Mouse (Mus musculus): ENCODE measurements around the gene Siglecg.

Siglecg gene

DNA sequence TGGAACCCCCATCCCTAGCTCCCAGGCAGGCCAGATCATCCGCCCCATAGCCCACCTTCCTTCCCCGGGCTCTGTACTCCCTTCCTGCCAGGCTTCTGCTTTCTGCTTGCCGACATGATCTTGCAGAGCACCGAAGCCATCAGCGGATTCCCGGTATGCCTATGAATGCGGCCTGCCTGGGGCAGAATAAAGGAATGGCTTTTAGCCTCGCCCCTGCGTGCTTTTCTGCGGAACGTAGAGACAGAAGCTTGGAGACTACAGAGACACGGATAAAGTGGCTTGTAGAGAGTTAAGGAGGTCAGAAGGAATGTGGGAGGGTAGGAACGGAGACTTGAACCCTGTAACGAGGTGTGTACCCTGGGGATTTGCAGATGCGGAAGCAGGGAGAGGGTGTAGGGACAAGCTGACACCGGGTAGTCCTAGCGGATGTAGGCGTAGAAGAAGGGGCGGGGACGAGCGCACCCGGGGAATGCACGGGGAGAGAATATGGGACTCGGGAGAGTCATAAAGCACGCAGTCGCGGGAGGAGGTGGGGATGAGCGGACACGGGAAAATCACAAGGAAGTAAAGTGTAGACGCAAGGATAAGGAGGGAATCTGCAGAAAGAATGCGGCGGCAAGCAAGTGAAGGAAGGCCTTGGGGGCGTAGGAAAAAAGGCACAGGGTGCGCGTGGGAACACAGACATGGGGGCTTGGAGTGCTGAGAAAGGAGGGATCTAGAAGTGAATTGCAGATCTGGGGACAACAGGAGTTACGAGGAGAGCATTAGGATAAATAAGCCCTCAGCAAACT lies 35.3 kb downstream of the Siglecg start:
- DNase-seq, result peak; percentile 80

DNA sequence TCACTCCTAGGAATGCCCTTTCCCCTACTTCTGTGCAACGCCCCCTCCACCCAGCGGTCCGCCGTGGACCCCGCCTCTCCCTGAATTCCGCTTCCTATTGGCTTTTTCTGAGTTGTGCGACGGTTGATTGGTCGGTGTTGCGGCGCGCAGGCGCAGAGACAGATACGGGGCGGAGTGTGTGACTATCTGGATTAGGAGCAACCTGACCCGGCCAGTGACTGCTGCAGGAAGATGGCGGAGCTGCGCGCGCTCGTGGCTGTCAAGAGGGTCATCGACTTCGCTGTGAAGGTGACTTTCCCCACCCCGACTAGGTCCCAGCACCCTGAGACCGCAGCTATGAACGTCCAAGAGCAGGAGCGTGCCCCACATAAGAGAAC lies 35.9 kb downstream of the Siglecg start, which contains the start of the genes Etfb and Gm45233:
Etfb (plus strand) TSS at position 167 of the 377 bp plus-strand sequence.
Gm45233 (plus strand) TSS at position 212 of the 377 bp plus-strand sequence.
- peak; percentile 95 for DNase-seq

DNA sequence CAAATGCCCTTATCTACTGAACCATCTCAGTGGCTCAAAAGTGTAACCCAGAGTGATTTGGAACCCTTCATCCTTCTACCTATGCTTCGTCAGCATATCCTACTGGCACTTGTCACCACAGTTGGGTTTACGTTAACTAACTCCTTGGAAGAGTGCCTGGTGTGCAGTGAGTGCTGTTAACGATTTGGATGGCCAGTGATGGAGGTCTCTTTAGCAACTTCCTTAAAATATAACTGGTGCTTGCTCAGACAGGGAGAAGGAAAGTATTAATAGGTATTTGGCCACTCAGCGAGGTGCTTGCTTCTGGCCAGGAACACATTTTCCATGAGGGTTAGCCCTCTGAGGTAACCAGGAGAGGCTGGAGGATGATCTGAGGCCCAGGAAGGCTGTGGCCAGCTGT lies 39.8 kb downstream of the Siglecg start:
- no peak for DNase-seq

DNA sequence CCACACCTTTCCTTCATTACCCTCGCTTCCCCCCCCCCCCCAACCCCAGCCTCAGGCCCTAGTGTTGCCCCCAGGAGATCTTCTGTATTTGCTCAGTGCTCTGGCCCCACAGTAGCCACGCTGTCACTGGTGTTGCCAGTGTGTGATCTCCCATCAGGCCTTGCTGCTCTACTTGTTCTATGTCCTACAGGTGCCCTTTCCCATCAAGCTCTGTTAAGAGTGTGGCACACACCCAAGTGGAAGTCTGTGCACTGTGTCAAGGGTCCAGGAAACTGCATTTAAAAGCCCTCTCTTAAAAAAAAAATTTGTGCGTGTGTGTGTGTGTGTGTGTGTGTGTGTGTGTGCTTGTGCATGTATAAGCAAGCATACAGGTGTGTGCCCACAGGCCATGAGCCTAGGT lies 40.2 kb downstream of the Siglecg start:
- no peak for DNase-seq

DNA sequence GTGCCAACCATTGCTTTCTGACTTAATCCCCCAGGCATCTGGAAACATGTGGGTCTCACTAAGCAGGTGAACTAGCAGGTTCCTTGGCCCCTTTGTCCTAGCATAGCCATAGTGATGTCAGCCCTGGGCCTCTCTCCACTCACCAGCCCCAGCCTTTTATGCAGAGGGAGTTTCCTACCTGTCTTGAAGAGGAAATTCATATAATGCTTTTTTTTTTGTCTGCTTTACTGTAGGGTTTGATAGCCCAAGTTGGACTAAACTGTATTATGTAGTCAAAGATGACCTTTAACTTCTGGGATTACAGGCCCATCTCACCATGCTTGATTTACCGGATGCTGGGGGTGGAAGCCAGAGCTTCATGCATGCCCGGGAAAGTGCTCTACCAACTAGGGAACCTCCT lies 41.8 kb downstream of the Siglecg start:
- no peak for DNase-seq

DNA sequence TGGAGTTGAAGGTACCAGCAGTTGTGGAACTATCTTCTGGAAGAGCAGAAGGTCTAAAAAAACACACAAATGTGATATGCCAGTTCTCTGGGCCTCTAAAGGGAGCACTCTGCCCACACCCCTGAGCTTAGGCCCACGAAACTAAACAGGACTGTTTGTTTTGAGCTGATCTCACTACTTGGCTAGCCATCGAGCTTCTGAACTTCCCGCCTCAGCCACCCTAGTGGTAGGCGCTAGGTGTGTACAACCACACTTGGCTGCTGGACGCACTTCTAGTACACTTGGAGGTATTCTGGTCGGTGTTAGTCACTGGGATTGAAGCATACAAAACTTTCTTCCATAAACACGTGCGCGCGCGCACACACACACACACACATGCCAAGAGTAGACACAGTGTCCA lies 43.7 kb downstream of the Siglecg start:
- DNase-seq, result no peak

DNA sequence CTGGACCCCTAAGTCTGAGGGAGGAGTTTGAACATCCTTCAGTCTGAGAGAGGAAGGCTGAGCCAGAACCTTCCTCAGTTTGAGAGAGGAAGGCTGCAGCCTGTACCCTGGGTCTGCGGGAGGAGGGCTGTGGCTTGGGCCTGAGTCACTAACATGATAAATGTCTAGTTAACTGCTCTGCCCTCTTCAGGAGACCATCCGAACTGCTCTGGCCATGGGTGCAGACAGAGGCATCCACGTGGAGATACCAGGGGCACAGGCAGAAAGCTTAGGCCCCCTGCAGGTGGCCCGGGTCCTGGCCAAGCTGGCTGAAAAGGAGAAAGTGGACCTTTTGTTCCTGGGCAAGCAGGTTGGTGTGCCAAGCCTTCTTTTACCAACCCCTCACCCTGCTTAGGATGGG lies 44.6 kb downstream of the Siglecg start:
- peak; percentile 35 for DNase-seq

DNA sequence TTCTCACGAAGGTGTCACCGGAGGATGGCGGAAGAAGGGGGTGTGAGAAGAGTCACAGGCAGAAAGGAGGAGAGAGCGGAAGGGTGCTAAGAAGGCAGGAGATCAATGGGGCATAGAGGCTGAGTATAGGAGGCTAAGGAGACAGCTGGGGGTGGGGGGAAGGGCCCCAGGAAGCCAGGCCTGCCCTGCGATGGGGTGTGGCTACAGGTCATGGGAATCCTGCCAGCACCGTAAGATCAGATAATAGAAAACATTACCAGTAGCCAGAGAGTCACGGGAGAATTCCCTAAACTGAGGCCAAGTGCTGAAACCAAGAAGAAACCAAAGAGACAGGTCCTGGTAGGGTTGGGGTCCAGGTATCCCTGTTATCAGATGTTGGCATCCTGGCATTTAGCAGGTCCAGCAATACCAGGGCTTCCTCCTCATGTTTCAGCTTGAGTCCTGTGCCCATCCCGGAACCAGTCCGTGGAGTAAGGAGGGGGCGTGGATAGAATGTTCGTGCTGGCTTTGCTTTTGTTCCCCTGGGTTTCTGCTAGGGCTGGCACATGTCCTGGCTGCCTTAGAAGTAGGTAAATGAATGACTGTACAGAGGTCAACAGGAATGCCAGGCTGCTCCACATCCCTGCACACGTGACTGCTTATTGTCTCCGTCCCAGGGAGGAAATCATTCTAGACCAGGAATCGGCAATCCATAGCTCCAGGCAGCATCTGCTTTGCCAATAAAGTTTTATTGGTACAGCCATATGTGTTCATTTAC lies 45.8 kb downstream of the Siglecg start:
- DNase-seq, result no peak

DNA sequence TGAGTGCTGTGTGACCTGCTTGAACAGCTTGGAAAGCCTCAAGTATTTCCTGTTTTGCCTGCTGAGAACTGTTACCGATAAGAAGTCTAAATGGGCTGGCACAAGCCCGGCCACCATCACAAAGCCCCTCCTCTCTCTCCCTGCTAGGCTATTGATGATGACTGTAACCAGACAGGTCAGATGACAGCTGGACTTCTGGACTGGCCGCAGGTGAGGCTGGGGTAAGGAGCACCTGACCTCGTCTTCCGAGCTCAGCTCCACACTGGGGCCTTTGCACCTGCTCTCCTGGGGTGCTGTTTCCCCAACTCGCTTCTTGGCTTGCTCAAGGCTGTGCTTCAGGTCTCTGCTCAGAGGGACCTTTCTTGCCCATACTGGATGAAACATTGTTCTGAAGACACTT lies 46.4 kb downstream of the Siglecg start:
- no peak for DNase-seq

DNA sequence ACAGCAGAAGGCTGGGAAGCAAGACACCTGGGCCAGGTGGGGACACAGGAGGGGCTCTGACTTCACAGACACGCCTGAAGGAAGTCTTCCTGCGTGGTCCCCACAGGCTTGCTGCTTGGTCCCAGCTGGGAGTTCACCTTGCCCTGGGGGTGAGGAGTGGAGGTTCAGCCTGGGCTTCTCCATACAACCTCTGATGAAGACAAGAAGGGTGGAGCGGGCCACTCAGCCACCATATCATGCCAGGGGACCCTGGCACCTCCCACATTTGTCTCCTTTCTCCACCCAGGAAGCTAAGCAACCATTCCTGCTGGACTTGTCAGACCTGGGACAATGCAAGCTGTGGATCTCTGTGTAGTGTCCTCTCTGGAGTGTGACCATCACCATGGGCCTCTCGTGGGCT lies 54.8 kb downstream of the Siglecg start, which contains the start of gene Vsig10l:
Vsig10l (plus strand) TSS at position 301 of the 400 bp plus-strand sequence.
- no peak for DNase-seq

DNA sequence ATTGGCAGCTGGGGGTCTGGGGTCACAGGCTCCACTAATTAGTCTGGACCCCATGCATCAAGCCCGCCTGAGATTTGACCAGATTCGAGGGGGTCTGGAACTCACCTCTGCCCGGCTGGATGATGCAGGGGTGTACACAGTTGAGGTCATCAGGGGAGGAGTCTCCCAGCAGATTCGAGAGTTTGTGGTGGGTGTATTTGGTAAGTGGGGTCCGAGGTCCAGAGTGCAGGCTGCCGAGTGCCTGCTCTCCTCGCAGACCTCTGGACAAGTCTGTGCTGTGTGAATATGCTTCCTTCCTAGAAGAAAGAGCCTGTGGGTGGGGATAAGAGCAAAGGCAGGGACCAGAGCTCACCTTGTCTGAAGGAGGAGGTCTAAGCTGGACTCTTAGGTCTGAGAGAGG lies 56.0 kb downstream of the Siglecg start:
- no peak for DNase-seq

DNA sequence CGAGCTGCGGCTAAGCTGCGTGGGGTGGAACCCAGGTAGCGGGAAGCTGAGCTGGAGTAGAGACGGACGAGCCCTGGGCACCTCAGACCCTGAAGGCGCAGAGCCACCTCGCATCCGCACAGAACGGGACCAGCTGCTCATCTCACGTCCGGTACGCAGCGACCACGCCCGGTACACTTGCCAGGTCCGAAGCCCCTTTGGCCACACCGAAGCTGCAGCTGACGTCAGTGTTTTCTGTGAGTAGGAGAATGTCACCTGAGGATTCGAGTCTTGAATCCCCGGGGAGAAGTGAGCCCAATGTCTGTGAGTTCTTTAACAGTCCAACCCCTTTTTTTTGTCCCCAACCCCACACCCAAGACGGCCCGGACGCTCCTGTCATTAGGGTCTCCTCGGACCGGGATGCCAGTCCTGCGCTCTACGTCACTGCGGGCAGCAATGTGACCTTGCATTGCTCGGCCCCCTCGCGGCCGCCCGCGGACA lies 56.9 kb downstream of the Siglecg start:
- DNase-seq, result no peak

DNA sequence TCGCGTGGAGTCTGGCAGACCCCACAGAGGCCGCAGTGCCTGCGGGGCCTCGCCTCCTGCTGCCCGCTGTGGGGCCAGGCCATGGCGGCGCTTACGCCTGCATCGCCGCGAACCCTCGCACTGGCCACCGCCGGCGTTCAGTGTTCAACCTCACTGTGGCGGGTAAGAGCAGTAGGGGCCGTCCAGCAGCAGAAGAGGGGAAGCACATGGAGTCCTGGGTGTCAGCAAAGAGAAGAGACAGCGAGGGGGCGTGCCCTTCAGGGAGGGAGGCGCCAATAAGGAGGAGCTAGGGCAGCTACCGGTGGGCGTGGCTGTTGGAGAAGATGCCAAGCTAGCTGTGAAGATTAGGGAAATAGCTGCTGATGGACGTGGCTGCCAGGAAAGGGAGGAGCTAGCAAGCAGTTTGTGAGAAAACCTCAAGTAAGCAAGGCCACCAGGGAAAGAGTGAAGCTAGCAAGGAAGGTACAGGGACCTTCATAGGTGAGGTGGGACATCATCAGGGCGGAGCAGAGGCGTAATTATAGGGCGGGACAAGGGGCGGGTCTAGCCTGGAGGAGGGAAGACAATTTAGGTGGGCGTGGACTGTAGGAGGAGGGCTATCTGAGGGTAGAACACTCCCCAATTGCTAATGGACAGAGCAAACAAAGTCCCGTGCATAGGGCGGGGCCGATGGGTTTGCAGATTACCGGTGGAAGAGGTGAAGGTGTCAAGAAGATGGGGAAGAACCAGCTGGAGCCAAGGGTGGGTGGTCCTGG lies 57.5 kb downstream of the Siglecg start:
- peak; percentile 91 for DNase-seq

DNA sequence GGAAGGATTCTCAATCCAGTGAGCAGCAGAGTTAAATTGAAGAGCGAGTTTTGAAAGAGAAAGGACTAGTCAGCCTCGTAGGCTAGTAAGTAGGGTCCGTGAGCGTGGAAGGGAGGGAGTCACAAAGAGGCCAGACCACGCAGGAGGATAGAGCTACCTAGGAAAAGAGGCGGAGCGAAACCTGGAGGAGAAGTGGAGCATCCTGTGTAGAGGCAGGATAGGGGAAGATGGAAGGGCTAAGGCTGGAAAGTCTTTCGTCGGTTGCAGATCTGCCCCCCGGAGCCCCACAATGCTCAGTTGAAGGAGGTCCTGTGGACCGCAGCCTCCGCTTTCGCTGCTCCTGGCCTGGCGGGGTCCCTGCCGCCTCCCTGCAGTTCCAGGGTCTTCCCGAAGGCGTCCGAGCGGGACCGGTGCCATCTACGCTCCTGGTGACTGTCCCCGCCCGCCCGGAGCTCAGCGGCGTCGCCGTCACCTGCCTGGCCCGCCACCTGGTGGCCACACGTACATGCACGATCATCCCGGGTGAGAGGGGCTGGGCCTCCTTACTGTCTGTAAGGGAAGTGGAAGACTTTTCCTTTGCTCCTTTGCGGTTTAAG lies 58.2 kb downstream of the Siglecg start:
- DNase-seq, result peak; percentile 83

All from liver (tissue).